Mouse (Mus musculus) heart, adult 9 months (tissue): Measurements from ENCODE around the gene Hfe2.
A peak's percentile ranks its signal among the peaks of the same experiment; 100 is the strongest.

Source experiments
- DNase-seq, 2 experiments: peaks; one replicate each; pipeline ENCODE4 v3.0.0; 2022; ENCODE audit warnings: low spot score in 2 of 2

Hfe2 gene

GRCm38 (mm10) chr3:96573611-96574511, 48.9 kb downstream of the Hfe2 start:
- peak in 1 of 2 experiments; percentile 78 for DNase-seq

DNA sequence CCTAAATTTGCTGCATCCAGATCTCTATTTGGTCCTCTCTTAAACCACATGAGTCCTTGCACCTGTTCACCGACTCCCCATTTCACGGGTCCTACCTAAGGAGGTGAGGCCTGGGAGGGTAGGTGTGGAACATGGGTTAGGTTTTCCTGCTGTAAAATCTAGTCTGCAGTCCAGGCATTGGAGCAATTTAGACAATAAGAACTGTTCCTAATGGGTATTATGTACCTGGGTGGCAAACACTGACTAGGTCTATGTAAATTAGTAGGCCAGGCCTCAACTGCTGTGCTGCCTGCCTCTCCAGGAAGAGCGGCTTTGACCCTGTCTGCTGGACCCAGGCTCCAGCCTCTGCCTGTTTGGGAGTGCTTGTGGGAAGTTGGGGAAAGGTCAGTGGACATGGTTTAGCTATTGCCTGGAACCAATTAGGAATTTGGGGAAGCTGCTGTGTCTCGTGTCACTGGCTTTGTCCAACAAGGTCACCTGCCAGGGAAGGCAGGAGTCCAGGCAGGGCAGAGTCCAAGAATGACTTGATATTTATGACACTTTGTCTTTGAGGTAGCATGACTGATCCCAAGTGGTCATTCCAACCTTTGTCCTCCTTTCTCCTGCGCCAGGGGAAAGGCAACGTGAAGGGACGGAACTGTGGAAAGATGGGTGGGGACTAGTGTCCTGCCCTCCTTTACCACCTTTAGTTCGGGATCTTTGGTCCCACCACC, 50.5 kb downstream of the Hfe2 start:
- peak; percentile 88 to 92 for DNase-seq

DNA sequence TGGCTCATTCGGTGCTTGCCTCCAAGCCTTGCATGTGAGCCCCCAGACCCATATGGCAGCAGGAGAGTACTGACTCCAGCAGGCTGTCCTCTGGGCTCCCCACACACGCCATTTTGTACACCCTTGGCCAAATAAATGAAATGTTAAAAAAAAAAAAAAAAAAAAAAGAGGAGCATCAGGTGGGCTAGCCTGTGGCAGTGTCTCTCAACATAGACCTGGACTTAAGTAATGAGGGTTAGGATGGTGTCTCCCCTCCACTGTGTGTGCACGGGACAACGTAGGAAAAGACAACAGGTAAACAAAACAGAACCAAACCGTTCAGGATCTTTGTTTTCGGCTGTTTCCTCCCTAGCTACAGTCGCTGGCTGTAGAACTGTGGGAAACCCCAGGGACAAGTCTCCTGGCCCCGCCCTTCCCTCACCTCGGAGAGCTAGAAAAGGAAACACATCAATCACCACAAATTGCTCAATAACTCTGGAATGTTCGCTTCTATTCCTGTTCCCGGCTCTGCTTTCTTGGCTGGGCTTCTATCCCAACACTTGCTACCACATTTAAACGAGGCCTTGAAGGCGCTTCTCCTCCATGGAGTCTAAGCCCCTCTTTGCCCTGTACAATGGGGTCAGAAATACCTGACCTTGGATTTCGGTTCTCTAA, 51.2 kb downstream of the Hfe2 start:
- peak; percentile 93 for DNase-seq

GRCm38 (mm10) chr3:96576690-96577541, 51.9 kb downstream of the Hfe2 start, which contains the start of gene Gm16253:
Gene Gm16253, plus strand, starts transcription at chr3:96576984.
- peak; percentile 97 to 99 for DNase-seq

GRCm38 (mm10) chr3:96577566-96577965, 52.6 kb downstream of the Hfe2 start:
- no peak for DNase-seq
